Mouse (Mus musculus): ENCODE measurements around the gene Hoxa11. TPM values are rescaled to one million over a fixed set of nuclear protein-coding genes. Genes with fewer than 3 reads are reported as not detected.
A peak's percentile ranks its signal among the peaks of the same experiment; 100 is the strongest.

The Hoxa11 gene
- polyA plus RNA-seq, 1 experiment from 2014 or later, result not detected

- peak; percentile 93 for DNase-seq (ENCODE audit: low spot score, missing footprints)
- Histone ChIP-seq H3K4me1 (ENCODE audit: control insufficient read depth, insufficient read depth, low read length) (no peaks in the 10 kb centered on the region), H3K36me3 (ENCODE audit: control insufficient read depth, insufficient read depth, low read length) (no peaks in the 10 kb centered on the region), H3K9me3 (ENCODE audit: control insufficient read depth, low read length) (no peaks in the 10 kb centered on the region), H3K4me3 (ENCODE audit: low read depth, low read length) (no peak overlapping the region), H3K27ac (ENCODE audit: low read depth, low read length) (no peak overlapping the region), H3K27me3 (ENCODE audit: control insufficient read depth, insufficient read depth, low read length) (peaks cover 73% of the 10 kb centered on the region), H3K9ac (ENCODE audit: low read length) (no peak overlapping the region), H3K4me2 (no peak overlapping the region)
- no peak for ATAC-seq (ENCODE audit: low FRiP score)
- WGBS, result 5% methylated on average over 8 of the region's 8 CpGs
These were observed 30.1 kb upstream of the Hoxa11 start for GRCm38 (mm10) chr6:52275563-52276280.

- Histone ChIP-seq H3K27ac (ENCODE audit: low read depth, low read length) (no peak overlapping the region), H3K9ac (ENCODE audit: low read length) (no peak overlapping the region), H3K9me3 (ENCODE audit: control insufficient read depth, low read length) (no peaks in the 10 kb centered on the region), H3K4me1 (ENCODE audit: control insufficient read depth, insufficient read depth, low read length) (no peaks in the 10 kb centered on the region), H3K27me3 (ENCODE audit: control insufficient read depth, insufficient read depth, low read length) (peaks cover 84% of the 10 kb centered on the region), H3K36me3 (ENCODE audit: control insufficient read depth, insufficient read depth, low read length) (no peaks in the 10 kb centered on the region), H3K4me3 (ENCODE audit: low read depth, low read length) (no peak overlapping the region), H3K4me2 (no peak overlapping the region)
- WGBS, result 2% methylated on average over 11 of the region's 11 CpGs
- DNase-seq (ENCODE audit: low spot score, missing footprints) (peak; percentile 89), ATAC-seq (ENCODE audit: low FRiP score) (no peak)
These were observed 29.0 kb upstream of the Hoxa11 start for GRCm38 (mm10) chr6:52274576-52274975.

GRCm38 (mm10) chr6:52273656-52274280 is 28.2 kb upstream of the Hoxa11 start:
- Histone ChIP-seq H3K4me3 (ENCODE audit: low read depth, low read length) (no peak overlapping the region), H3K4me1 (ENCODE audit: control insufficient read depth, insufficient read depth, low read length) (no peaks in the 10 kb centered on the region), H3K9me3 (ENCODE audit: control insufficient read depth, low read length) (no peaks in the 10 kb centered on the region), H3K27me3 (ENCODE audit: control insufficient read depth, insufficient read depth, low read length) (peaks cover 93% of the 10 kb centered on the region), H3K4me2 (no peak overlapping the region), H3K27ac (ENCODE audit: low read depth, low read length) (no peak overlapping the region), H3K9ac (ENCODE audit: low read length) (no peak overlapping the region), H3K36me3 (ENCODE audit: control insufficient read depth, insufficient read depth, low read length) (no peaks in the 10 kb centered on the region)
- 1% methylated on average over 22 of the region's 22 CpGs for whole genome bisulfite sequencing
- ATAC-seq (ENCODE audit: low FRiP score) (no peak), DNase-seq (ENCODE audit: low spot score, missing footprints) (no peak)

- Histone ChIP-seq H3K9me3 (ENCODE audit: control insufficient read depth, low read length) (no peaks in the 10 kb centered on the region), H3K4me3 (ENCODE audit: low read depth, low read length) (no peak overlapping the region), H3K4me1 (ENCODE audit: control insufficient read depth, insufficient read depth, low read length) (no peaks in the 10 kb centered on the region), H3K27ac (ENCODE audit: low read depth, low read length) (no peak overlapping the region), H3K36me3 (ENCODE audit: control insufficient read depth, insufficient read depth, low read length) (no peaks in the 10 kb centered on the region), H3K27me3 (ENCODE audit: control insufficient read depth, insufficient read depth, low read length) (peaks cover 98% of the 10 kb centered on the region), H3K4me2 (no peak overlapping the region), H3K9ac (ENCODE audit: low read length) (no peak overlapping the region)
- peak; percentile 95 for DNase-seq (ENCODE audit: low spot score, missing footprints)
- ATAC-seq (ENCODE audit: low FRiP score), result no peak
- 2% methylated on average over 22 of the region's 22 CpGs for WGBS
These were observed 27.4 kb upstream of the Hoxa11 start for GRCm38 (mm10) chr6:52272766-52273655.

- no peaks in the 10 kb centered on the region for H3K36me3 ChIP-seq (ENCODE audit: control insufficient read depth, insufficient read depth, low read length)
- H3K4me3 ChIP-seq (ENCODE audit: low read depth, low read length), result no peak overlapping the region
- H3K27me3 ChIP-seq (ENCODE audit: control insufficient read depth, insufficient read depth, low read length), result peaks cover 97% of the 10 kb centered on the region
- peak; percentile 95 for DNase-seq (ENCODE audit: low spot score, missing footprints)
- H3K4me2 ChIP-seq, result no peak overlapping the region
- WGBS, result 3% methylated on average over 23 of the region's 23 CpGs
- no peaks in the 10 kb centered on the region for H3K4me1 ChIP-seq (ENCODE audit: control insufficient read depth, insufficient read depth, low read length)
- H3K27ac ChIP-seq (ENCODE audit: low read depth, low read length), result no peak overlapping the region
- no peak overlapping the region for H3K9ac ChIP-seq (ENCODE audit: low read length)
- peak; percentile 54; the same call in 1 of the 2 replicates for ATAC-seq (ENCODE audit: low FRiP score)
- no peaks in the 10 kb centered on the region for H3K9me3 ChIP-seq (ENCODE audit: control insufficient read depth, low read length)
These were observed 25.2 kb upstream of the Hoxa11 start for GRCm38 (mm10) chr6:52270494-52271480.

- no peaks in the 10 kb centered on the region for H3K4me1 ChIP-seq (ENCODE audit: control insufficient read depth, insufficient read depth, low read length)
- H3K9ac ChIP-seq (ENCODE audit: low read length), result no peak overlapping the region
- no peaks in the 10 kb centered on the region for H3K9me3 ChIP-seq (ENCODE audit: control insufficient read depth, low read length)
- ATAC-seq (ENCODE audit: low FRiP score), result no peak
- H3K27me3 ChIP-seq (ENCODE audit: control insufficient read depth, insufficient read depth, low read length), result peaks cover 97% of the 10 kb centered on the region
- no peaks in the 10 kb centered on the region for H3K36me3 ChIP-seq (ENCODE audit: control insufficient read depth, insufficient read depth, low read length)
- 4% methylated on average over 3 of the region's 3 CpGs for WGBS
- DNase-seq (ENCODE audit: low spot score, missing footprints), result peak; percentile 92
- H3K27ac ChIP-seq (ENCODE audit: low read depth, low read length), result no peak overlapping the region
- no peak overlapping the region for H3K4me2 ChIP-seq
- H3K4me3 ChIP-seq (ENCODE audit: low read depth, low read length), result no peak overlapping the region
These were observed 23.1 kb upstream of the Hoxa11 start for GRCm38 (mm10) chr6:52268756-52269155.

GRCm38 (mm10) chr6:52268341-52268740 is 22.7 kb upstream of the Hoxa11 start:
- no peak overlapping the region for H3K4me3 ChIP-seq (ENCODE audit: low read depth, low read length)
- no peak overlapping the region for H3K4me2 ChIP-seq
- peaks cover 97% of the 10 kb centered on the region for H3K27me3 ChIP-seq (ENCODE audit: control insufficient read depth, insufficient read depth, low read length)
- no peak overlapping the region for H3K9ac ChIP-seq (ENCODE audit: low read length)
- peak; percentile 88 for DNase-seq (ENCODE audit: low spot score, missing footprints)
- no peak for ATAC-seq (ENCODE audit: low FRiP score)
- no peaks in the 10 kb centered on the region for H3K9me3 ChIP-seq (ENCODE audit: control insufficient read depth, low read length)
- H3K36me3 ChIP-seq (ENCODE audit: control insufficient read depth, insufficient read depth, low read length), result no peaks in the 10 kb centered on the region
- H3K4me1 ChIP-seq (ENCODE audit: control insufficient read depth, insufficient read depth, low read length), result no peaks in the 10 kb centered on the region
- H3K27ac ChIP-seq (ENCODE audit: low read depth, low read length), result no peak overlapping the region
- WGBS, result under 1% methylated on average over 7 of the region's 7 CpGs

GRCm38 (mm10) chr6:52267691-52268090 is 22.1 kb upstream of the Hoxa11 start:
- no peaks in the 10 kb centered on the region for H3K9me3 ChIP-seq (ENCODE audit: control insufficient read depth, low read length)
- DNase-seq (ENCODE audit: low spot score, missing footprints), result peak; percentile 96
- ATAC-seq (ENCODE audit: low FRiP score), result no peak
- H3K4me3 ChIP-seq (ENCODE audit: low read depth, low read length), result no peak overlapping the region
- peaks cover 97% of the 10 kb centered on the region for H3K27me3 ChIP-seq (ENCODE audit: control insufficient read depth, insufficient read depth, low read length)
- no peaks in the 10 kb centered on the region for H3K4me1 ChIP-seq (ENCODE audit: control insufficient read depth, insufficient read depth, low read length)
- H3K36me3 ChIP-seq (ENCODE audit: control insufficient read depth, insufficient read depth, low read length), result no peaks in the 10 kb centered on the region
- WGBS, result 2% methylated on average over 3 of the region's 3 CpGs
- H3K9ac ChIP-seq (ENCODE audit: low read length), result no peak overlapping the region
- H3K27ac ChIP-seq (ENCODE audit: low read depth, low read length), result no peak overlapping the region
- no peak overlapping the region for H3K4me2 ChIP-seq
